Mouse (Mus musculus) right cerebral cortex, adult 2 months (tissue): ENCODE results near the gene Vmn1r115.
"Not testable (repeated sequence)": the region's sequence is repeated elsewhere in the genome, so short reads cannot be mapped to it uniquely, and the experiment has no call there.

Experiments used
- DNase-seq, 2 experiments: peaks; one replicate each; pipeline ENCODE4 v3.0.0; 2021 to 2022; ENCODE audit warnings: low spot score in 2 of 2

The Vmn1r115 gene

DNA sequence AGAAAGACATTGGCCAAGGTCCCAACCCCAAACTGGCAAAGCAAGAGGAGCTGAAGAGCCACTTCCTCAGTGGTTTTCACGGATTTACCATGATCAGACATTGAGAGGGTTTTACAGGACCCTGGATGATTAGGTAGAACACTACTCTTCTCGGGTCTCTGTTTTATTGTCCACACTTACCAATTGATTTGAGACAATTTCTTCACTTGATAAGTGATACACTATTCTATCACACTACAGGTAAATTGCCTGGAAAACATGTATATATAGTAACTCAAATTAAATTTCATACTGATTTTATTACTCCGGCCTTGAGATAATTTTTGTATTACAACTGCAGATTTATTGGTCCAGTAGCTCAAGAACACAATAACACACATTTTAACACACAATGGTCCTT, at the start of gene Vmn1r115:
Gene Vmn1r115, minus strand, starts transcription at position 101 of the 400 bp plus-strand sequence.
- DNase-seq, result not testable (repeated sequence)

DNA sequence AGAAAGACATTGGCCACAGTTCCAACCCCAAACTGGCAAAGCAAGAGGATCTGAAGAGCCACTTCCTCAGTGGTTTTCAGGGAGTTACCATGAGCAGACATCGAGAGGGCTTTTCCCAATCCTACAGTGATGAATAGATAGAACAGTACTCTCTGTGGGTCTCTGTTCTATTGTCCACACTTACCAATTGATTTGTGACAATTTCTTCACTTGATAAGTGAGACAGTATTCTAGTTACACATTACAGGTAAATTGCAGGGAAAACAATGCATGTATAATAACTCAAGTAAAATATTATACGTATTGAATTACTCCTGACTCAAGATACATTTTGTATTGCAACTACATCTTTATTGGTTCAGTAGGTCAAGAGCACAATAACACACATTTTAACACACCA, 39.2 kb upstream of the Vmn1r115 start, which contains the start of gene Vmn1r117:
Gene Vmn1r117, minus strand, starts transcription at position 101 of the 400 bp plus-strand sequence.
- not testable (repeated sequence) for DNase-seq

DNA sequence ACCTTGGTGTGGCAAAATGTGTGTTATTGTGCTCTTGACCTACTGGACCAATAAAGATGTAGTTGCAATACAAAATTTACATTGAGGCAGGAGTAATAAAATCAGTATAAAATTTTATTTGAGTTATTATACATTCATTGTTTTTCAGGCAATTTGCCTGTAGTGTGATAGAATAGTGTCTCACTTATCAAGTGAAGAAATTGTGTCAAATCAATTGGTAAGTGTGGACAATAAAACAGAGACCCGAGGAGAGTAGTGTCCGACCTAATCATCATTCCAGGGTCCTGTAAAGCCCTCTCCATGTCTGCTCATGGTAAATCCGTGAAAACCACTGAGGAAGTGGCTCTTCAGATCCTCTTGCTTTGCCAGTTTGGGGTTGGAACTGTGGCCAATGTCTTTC, 27.2 kb upstream of the Vmn1r115 start, which contains the start of gene Vmn1r116:
Gene Vmn1r116, plus strand, starts transcription at position 301 of the 400 bp plus-strand sequence.
- DNase-seq, result not testable (repeated sequence)

DNA sequence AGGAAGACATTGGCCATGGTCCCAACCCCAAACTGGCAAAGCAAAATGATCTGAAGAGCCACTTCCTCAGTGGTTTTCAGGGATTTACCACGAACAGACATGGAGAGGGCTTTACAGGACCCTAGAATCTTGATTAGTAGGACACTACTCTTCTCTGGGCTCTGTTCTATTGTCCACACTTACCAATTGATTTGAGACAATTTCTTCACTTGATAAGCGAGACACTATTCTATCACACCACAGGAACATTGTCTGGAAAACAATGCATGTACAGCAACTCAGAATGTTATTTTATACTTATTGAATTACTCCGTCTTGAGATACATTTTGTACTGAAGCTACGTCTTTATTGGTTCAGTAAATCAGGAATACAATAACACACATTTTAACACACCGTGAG, 32.7 kb downstream of the Vmn1r115 start, which contains the start of gene Vmn1r114:
Gene Vmn1r114, minus strand, starts transcription at position 101 of the 400 bp plus-strand sequence.
- DNase-seq, result not testable (repeated sequence)
